Mouse (Mus musculus): ENCODE measurements around the gene Nrp1. TPM values are rescaled to one million over a fixed set of nuclear protein-coding genes. Genes with fewer than 3 reads are reported as not detected.

Gene Nrp1
- polyA plus RNA-seq, 1 experiment from 2014 or later = 29.1 TPM

DNA sequence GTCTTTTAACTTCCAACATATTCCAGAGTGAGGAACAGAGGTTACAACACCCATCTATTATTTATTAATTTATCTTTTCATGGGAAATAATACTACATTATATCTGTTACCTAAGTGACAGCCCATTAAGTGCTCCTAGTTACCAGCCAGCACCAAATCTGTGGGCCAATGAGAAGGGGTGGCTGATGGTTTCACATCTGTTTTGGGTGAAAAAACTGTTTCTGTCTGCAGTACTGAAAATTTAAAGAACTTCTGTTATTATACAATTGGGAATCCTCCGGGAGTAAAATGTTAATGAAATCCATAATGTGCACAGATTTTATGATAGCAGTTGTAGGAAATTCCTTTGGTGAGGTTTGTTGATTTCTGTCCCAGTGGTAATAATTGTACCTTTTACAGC is 83.0 kb downstream of the Nrp1 start:
- no peak overlapping the region for H3K4me2 ChIP-seq (replicated peaks; ENCODE audit: low read depth, low read length)
- H3K36me3 ChIP-seq (ENCODE audit: control insufficient read depth, insufficient read depth, low read length) = no peaks in the 10 kb centered on the region
- H3K9ac ChIP-seq (ENCODE audit: low read depth, low read length) = no peak overlapping the region
- 86% methylated on average over 1 of the region's 1 CpGs for WGBS
- no peak for DNase-seq (ENCODE audit: low spot score)
- H3K4me3 ChIP-seq (ENCODE audit: low read depth, low read length) = no peak overlapping the region
- no peaks in the 10 kb centered on the region for H3K4me1 ChIP-seq (replicated peaks; ENCODE audit: control insufficient read depth, insufficient read depth, low read length)
- no peaks in the 10 kb centered on the region for H3K27me3 ChIP-seq (ENCODE audit: control insufficient read depth, insufficient read depth, low read length)
- no peaks in the 10 kb centered on the region for H3K9me3 ChIP-seq (ENCODE audit: control insufficient read depth, low read length)
- no peak overlapping the region for H3K27ac ChIP-seq (ENCODE audit: low read depth, low read length)
- no peak for ATAC-seq (ENCODE audit: low FRiP score)

DNA sequence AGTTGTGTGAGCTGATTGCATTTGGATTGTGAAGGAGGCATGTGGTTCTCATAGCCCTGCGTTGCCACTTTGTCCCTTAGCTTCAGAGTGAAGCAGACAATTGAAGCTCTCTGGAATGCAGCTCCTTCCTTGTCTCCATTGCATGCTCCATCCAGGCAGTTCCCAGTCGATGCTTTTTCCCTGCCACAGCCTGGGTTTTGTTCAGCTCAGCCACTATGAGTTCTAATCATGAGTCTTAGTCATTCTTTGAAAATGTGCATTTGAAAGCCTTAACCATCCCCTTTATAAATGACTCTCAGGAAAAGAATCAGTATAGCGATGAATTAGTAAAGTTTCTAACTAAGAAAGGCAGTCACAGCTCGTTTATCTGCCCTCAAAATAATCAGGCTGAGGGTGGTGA is 87.2 kb downstream of the Nrp1 start:
- Histone ChIP-seq H3K36me3 (ENCODE audit: control insufficient read depth, insufficient read depth, low read length) (no peaks in the 10 kb centered on the region), H3K4me1 (replicated peaks; ENCODE audit: control insufficient read depth, insufficient read depth, low read length) (no peaks in the 10 kb centered on the region), H3K9ac (ENCODE audit: low read depth, low read length) (no peak overlapping the region), H3K4me3 (ENCODE audit: low read depth, low read length) (no peak overlapping the region), H3K27me3 (ENCODE audit: control insufficient read depth, insufficient read depth, low read length) (no peaks in the 10 kb centered on the region), H3K9me3 (ENCODE audit: control insufficient read depth, low read length) (no peaks in the 10 kb centered on the region), H3K27ac (ENCODE audit: low read depth, low read length) (no peak overlapping the region), H3K4me2 (replicated peaks; ENCODE audit: low read depth, low read length) (no peak overlapping the region)
- DNase-seq (ENCODE audit: low spot score) (no peak), ATAC-seq (ENCODE audit: low FRiP score) (no peak)
- WGBS = 34% methylated on average over 4 of the region's 4 CpGs

DNA sequence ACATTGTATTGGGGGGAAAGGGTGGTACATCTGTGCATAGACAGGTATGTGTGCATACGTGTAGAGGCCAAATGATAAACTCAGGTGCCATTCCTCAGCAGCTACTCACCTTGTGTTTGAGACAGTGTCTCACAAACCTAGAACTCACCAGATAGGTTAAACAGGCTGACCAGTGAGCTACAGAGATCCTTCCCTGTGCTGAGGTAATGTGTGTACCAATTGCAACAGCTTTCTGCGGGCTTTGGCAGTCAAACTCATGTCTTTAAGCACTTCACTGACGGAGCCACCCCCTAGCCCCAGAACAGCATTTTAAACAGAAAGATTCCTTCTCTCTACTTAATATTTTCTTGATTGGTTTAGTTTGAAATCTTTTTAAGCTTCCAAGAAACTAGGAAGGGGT is 88.2 kb downstream of the Nrp1 start:
- Histone ChIP-seq H3K4me1 (replicated peaks; ENCODE audit: control insufficient read depth, insufficient read depth, low read length) (no peaks in the 10 kb centered on the region), H3K4me2 (replicated peaks; ENCODE audit: low read depth, low read length) (no peak overlapping the region), H3K36me3 (ENCODE audit: control insufficient read depth, insufficient read depth, low read length) (no peaks in the 10 kb centered on the region), H3K27ac (ENCODE audit: low read depth, low read length) (no peak overlapping the region), H3K4me3 (ENCODE audit: low read depth, low read length) (no peak overlapping the region), H3K9me3 (ENCODE audit: control insufficient read depth, low read length) (no peaks in the 10 kb centered on the region), H3K9ac (ENCODE audit: low read depth, low read length) (no peak overlapping the region), H3K27me3 (ENCODE audit: control insufficient read depth, insufficient read depth, low read length) (no peaks in the 10 kb centered on the region)
- DNase-seq (ENCODE audit: low spot score) (no peak), ATAC-seq (ENCODE audit: low FRiP score) (no peak)
- 89% methylated on average over 3 of the region's 3 CpGs for WGBS

DNA sequence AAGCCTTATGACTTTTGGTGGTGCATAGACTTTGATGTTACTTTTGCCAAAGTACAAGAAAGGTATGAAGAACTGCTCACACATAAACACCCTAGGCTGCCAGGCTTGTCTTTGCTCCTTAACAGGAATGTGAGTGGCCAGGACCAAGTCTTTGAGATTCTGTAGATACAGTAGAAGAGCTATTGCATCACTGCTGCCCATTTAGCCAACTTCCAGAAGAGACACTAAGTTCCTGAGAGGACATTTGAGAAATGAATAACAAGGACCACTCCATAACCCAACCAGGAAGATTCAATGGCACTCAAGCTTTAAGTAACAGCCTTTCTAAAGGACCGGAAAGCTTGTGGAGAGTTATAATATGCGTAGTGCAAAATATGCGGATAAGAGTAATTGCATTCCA is 88.9 kb downstream of the Nrp1 start:
- Histone ChIP-seq H3K27me3 (ENCODE audit: control insufficient read depth, insufficient read depth, low read length) (no peaks in the 10 kb centered on the region), H3K4me2 (replicated peaks; ENCODE audit: low read depth, low read length) (no peak overlapping the region), H3K9ac (ENCODE audit: low read depth, low read length) (no peak overlapping the region), H3K4me1 (replicated peaks; ENCODE audit: control insufficient read depth, insufficient read depth, low read length) (no peaks in the 10 kb centered on the region), H3K4me3 (ENCODE audit: low read depth, low read length) (no peak overlapping the region), H3K36me3 (ENCODE audit: control insufficient read depth, insufficient read depth, low read length) (no peaks in the 10 kb centered on the region), H3K9me3 (ENCODE audit: control insufficient read depth, low read length) (no peaks in the 10 kb centered on the region), H3K27ac (ENCODE audit: low read depth, low read length) (no peak overlapping the region)
- WGBS = 98% methylated on average over 3 of the region's 3 CpGs
- DNase-seq (ENCODE audit: low spot score) (no peak), ATAC-seq (ENCODE audit: low FRiP score) (no peak)

DNA sequence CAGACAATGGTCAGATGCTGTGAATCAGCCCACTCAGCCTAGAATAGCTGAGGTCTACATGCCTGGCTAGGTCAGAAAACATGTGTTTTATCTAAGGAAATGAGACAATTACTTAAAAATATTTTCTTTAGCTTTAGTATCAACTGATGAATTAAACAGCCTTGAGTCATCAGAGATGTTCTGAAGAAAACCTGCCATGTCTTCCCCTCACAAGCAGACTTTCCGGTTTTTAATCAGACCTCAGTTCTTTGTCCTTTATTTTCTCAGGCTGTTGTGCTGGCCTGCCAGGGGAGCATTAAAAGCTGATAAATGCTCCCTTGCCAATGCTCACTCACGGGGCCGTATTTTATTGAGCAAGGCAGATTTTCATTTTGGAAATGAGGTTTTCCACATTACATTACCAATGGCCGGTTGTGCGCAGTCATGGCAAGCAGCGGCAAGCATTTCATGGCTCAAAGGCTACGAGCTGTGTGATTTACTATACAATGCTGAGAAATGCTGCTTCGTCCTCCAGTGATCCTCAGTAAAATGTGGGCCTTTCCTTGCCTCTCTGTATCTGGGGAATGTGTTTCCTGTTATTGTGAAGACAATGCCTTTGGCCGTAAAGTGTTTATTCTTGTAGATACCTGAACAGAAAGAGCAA is 92.1 kb downstream of the Nrp1 start:
- Histone ChIP-seq H3K27ac (ENCODE audit: low read depth, low read length) (peak overlapping the region; percentile 56; the same call in 1 of the 2 replicates), H3K9me3 (ENCODE audit: control insufficient read depth, low read length) (no peaks in the 10 kb centered on the region), H3K36me3 (ENCODE audit: control insufficient read depth, insufficient read depth, low read length) (no peaks in the 10 kb centered on the region), H3K27me3 (ENCODE audit: control insufficient read depth, insufficient read depth, low read length) (no peaks in the 10 kb centered on the region), H3K4me1 (replicated peaks; ENCODE audit: control insufficient read depth, insufficient read depth, low read length) (no peaks in the 10 kb centered on the region), H3K4me2 (replicated peaks; ENCODE audit: low read depth, low read length) (no peak overlapping the region), H3K9ac (ENCODE audit: low read depth, low read length) (no peak overlapping the region), H3K4me3 (ENCODE audit: low read depth, low read length) (no peak overlapping the region)
- DNase-seq (ENCODE audit: low spot score) = peak; percentile 24
- ATAC-seq (ENCODE audit: low FRiP score) = no peak
- WGBS = 60% methylated on average over 9 of the region's 9 CpGs

DNA sequence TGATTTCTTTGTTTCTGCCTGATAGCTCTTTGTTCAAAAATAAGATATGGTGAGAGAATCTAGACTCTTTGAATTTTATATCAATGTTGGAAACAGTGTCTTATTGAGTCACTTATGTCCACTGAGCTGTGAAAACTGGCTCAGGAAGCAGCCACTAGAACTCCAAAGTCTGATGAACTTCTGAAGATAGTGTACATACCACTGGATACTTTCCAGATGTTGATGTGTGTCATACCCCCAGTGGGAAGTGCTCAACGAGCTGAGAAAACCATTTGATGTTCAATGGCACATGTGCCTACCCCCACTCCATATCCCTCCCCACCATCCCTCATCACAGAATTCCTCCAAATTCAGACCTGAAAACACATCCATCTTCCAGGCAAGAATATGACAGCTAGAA is 92.7 kb downstream of the Nrp1 start:
- DNase-seq (ENCODE audit: low spot score) (no peak), ATAC-seq (ENCODE audit: low FRiP score) (no peak)
- Histone ChIP-seq H3K9ac (ENCODE audit: low read depth, low read length) (no peak overlapping the region), H3K9me3 (ENCODE audit: control insufficient read depth, low read length) (no peaks in the 10 kb centered on the region), H3K4me2 (replicated peaks; ENCODE audit: low read depth, low read length) (no peak overlapping the region), H3K27me3 (ENCODE audit: control insufficient read depth, insufficient read depth, low read length) (no peaks in the 10 kb centered on the region), H3K4me3 (ENCODE audit: low read depth, low read length) (no peak overlapping the region), H3K36me3 (ENCODE audit: control insufficient read depth, insufficient read depth, low read length) (no peaks in the 10 kb centered on the region), H3K27ac (ENCODE audit: low read depth, low read length) (peak overlapping the region; percentile 56; the same call in 1 of the 2 replicates), H3K4me1 (replicated peaks; ENCODE audit: control insufficient read depth, insufficient read depth, low read length) (no peaks in the 10 kb centered on the region)
- 47% methylated on average over 1 of the region's 1 CpGs for WGBS

DNA sequence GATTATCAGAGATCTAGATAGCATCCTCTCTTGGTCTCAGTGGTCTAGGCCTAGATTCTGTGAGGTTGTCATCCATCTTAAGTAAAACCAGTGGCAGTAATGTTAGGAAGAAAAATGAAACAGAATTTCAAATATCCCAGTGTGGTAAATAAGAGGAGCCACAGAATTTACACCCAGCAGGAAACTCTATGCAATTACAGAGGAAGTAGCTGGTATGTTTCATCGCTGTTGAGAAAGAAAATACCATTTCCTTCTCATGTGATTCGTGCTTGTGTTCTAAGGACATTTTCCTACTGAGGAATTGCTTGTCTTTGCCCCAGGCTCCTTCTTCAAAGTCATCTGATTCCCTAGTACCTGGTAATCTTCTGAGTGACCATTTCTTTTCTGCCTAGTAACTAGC is 95.1 kb downstream of the Nrp1 start:
- ATAC-seq (ENCODE audit: low FRiP score) (no peak), DNase-seq (ENCODE audit: low spot score) (no peak)
- Histone ChIP-seq H3K27me3 (ENCODE audit: control insufficient read depth, insufficient read depth, low read length) (no peaks in the 10 kb centered on the region), H3K36me3 (ENCODE audit: control insufficient read depth, insufficient read depth, low read length) (no peaks in the 10 kb centered on the region), H3K4me1 (replicated peaks; ENCODE audit: control insufficient read depth, insufficient read depth, low read length) (no peaks in the 10 kb centered on the region), H3K4me2 (replicated peaks; ENCODE audit: low read depth, low read length) (no peak overlapping the region), H3K9me3 (ENCODE audit: control insufficient read depth, low read length) (no peaks in the 10 kb centered on the region), H3K27ac (ENCODE audit: low read depth, low read length) (no peak overlapping the region), H3K9ac (ENCODE audit: low read depth, low read length) (no peak overlapping the region), H3K4me3 (ENCODE audit: low read depth, low read length) (no peak overlapping the region)
- 75% methylated on average over 2 of the region's 2 CpGs for WGBS

DNA sequence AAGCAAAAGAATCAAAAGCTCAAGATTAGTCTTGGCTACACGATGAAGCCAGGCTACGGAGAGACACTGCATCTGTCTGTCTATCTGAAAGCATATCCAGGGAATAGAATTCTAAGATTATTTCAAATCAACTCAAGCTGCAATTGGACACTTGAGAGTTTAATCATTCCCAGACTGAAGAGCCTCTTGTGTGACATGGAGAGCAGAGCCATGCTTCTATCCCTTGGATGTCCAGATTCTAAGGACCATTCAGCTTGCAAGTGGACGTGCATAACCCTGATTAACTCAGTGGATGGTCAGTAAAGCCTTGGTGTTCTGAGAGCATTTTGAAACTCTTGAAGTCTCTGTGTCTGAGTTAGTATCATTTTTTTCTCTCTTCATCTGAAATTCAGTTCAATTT is 95.6 kb downstream of the Nrp1 start:
- Histone ChIP-seq H3K4me1 (replicated peaks; ENCODE audit: control insufficient read depth, insufficient read depth, low read length) (no peaks in the 10 kb centered on the region), H3K27me3 (ENCODE audit: control insufficient read depth, insufficient read depth, low read length) (no peaks in the 10 kb centered on the region), H3K4me2 (replicated peaks; ENCODE audit: low read depth, low read length) (no peak overlapping the region), H3K9ac (ENCODE audit: low read depth, low read length) (no peak overlapping the region), H3K4me3 (ENCODE audit: low read depth, low read length) (no peak overlapping the region), H3K36me3 (ENCODE audit: control insufficient read depth, insufficient read depth, low read length) (no peaks in the 10 kb centered on the region), H3K27ac (ENCODE audit: low read depth, low read length) (no peak overlapping the region), H3K9me3 (ENCODE audit: control insufficient read depth, low read length) (no peaks in the 10 kb centered on the region)
- DNase-seq (ENCODE audit: low spot score) (no peak), ATAC-seq (ENCODE audit: low FRiP score) (no peak)
- 85% methylated on average over 3 of the region's 3 CpGs for WGBS

DNA sequence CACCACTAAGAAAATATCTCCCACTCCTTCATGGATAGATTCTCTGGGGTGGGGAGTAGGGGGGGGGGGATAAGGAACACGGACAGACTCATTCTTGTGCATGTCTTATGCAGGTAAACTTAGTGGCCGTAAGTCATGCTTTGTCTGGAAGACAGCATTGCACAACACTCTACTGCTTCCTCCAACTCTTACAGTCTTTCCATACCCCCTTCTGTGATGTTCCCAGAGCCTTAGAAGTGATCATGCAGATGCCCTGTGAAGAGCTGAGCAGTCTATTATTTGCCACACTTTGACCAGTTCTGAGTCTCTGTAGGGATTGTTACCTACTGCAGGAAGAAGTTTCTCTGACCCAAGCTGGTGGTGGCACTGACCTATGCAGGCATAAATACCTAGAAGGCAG is 98.9 kb downstream of the Nrp1 start:
- Histone ChIP-seq H3K9me3 (ENCODE audit: control insufficient read depth, low read length) (no peaks in the 10 kb centered on the region), H3K36me3 (ENCODE audit: control insufficient read depth, insufficient read depth, low read length) (no peaks in the 10 kb centered on the region), H3K4me1 (replicated peaks; ENCODE audit: control insufficient read depth, insufficient read depth, low read length) (no peaks in the 10 kb centered on the region), H3K4me3 (ENCODE audit: low read depth, low read length) (no peak overlapping the region), H3K9ac (ENCODE audit: low read depth, low read length) (no peak overlapping the region), H3K4me2 (replicated peaks; ENCODE audit: low read depth, low read length) (no peak overlapping the region), H3K27me3 (ENCODE audit: control insufficient read depth, insufficient read depth, low read length) (no peaks in the 10 kb centered on the region), H3K27ac (ENCODE audit: low read depth, low read length) (no peak overlapping the region)
- 88% methylated on average over 2 of the region's 2 CpGs for WGBS
- ATAC-seq (ENCODE audit: low FRiP score) = no peak
- no peak for DNase-seq (ENCODE audit: low spot score)

Data from hindbrain, embryonic 11.5 days (tissue).